Mouse (Mus musculus): ENCODE data around the gene Mpig6b.

Mpig6b gene

DNA sequence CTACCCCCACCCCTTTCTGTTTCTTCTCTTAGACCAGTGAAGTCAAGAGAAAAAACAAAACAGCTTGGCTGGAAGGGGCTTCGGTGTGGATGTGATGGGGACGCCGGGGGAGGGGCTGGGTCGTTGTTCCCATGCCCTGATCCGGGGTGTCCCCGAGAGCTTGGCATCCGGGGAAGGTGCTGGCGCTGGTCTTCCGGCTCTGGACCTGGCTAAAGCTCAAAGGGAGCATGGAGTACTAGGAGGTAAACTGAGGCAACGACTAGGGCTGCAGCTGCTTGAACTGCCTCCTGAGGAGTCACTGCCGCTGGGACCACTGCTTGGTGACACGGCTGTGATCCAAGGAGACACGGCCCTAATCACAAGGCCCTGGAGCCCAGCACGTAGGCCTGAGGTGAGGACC is 5.9 kb downstream of the Mpig6b start:
- no peak for DNase-seq (ENCODE audit: low spot score in 2 of 2)

- DNase-seq (ENCODE audit: low spot score in 2 of 2): peak; percentile 45 to 49
Measured at GRCm38 (mm10) chr17:35058911-35059892, 6.8 kb downstream of the Mpig6b start, which contains the start of gene Ddah2. TSS of gene Ddah2 (plus strand) at chr17:35059035.

DNA sequence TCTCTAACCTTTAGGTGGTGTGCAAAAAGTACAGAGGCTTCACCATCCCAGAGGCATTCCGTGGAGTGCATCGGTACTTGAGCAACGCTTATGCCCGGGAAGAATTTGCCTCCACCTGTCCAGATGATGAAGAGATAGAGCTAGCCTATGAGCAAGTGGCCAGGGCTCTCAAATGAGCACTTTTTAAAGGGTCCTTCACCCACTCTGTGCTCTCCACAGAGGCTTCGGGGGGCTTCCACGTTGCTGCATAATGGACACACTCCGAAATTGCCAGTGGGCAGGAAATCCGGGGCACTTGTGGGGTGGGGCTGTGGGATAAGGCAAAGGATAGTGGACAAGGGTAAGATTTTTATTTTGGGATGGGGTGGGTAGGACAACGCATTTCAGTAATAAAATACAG is 7.7 kb downstream of the Mpig6b start:
- DNase-seq (ENCODE audit: low spot score in 2 of 2): no peak

DNA sequence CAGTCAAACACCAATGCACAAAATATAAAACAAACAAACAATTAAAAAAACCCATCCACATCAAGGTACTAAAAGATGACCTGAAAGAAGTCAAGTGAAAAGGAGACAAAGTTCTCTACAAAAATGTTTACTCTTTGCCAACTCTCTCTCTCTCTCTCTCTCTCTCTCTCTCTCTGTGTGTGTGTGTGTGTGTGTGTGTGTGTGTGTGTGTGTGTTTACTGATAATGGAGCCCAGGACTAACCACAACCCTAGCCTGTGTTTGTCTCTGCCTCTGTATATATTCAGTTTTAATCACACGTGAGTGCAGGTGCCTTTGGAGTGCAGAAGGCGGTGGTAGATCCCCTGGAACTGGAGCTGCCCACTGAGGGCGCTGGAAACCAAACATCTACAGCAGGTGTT is 8.9 kb downstream of the Mpig6b start:
- DNase-seq (ENCODE audit: low spot score in 2 of 2): no peak

- no peak for DNase-seq (ENCODE audit: low spot score in 2 of 2)
Measured at GRCm38 (mm10) chr17:35055691-35056495, 10.1 kb downstream of the Mpig6b start.

DNA sequence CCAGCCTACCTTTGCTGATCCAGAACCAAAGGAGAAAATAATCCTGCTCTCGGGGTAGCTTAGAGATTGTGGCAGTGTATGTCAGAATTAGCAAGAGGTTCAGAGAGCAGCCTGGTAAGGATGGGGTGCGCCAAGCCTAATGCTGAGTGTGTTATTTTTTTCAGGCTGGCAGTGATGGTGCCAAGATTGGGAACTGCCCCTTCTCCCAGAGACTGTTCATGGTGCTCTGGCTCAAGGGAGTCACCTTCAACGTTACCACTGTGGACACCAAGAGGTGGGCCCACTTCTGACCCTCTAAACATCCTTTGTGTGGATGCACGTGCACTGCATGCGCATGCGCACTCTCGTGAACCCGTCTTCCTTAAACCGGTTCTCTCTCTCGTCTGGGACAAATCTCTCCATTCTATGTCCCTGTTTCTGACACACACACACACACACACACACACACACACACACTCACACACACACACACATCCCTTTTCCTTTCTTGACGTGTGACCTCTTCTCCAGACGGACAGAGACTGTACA is 13.6 kb downstream of the Mpig6b start:
- no peak for DNase-seq (ENCODE audit: low spot score in 2 of 2)

- no peak for DNase-seq (ENCODE audit: low spot score in 2 of 2)
Measured at GRCm38 (mm10) chr17:35051156-35052086, 14.6 kb downstream of the Mpig6b start.

- DNase-seq (ENCODE audit: low spot score in 2 of 2): no peak
Measured at GRCm38 (mm10) chr17:35050126-35050750, 15.7 kb downstream of the Mpig6b start.

GRCm38 (mm10) chr17:35049561-35050016 is 16.4 kb downstream of the Mpig6b start, which contains the start of gene Clic1:
TSS of gene Clic1 (plus strand) at chr17:35049966.
- DNase-seq (ENCODE audit: low spot score in 2 of 2): no peak

GRCm38 (mm10) chr17:35048932-35049440 is 17.0 kb downstream of the Mpig6b start:
- no peak for DNase-seq (ENCODE audit: low spot score in 2 of 2)

- DNase-seq (ENCODE audit: low spot score in 2 of 2): no peak
Measured at GRCm38 (mm10) chr17:35048149-35048931, 17.6 kb downstream of the Mpig6b start.

- DNase-seq (ENCODE audit: low spot score in 2 of 2): no peak
Measured at GRCm38 (mm10) chr17:35047688-35048087, 18.3 kb downstream of the Mpig6b start.

DNA sequence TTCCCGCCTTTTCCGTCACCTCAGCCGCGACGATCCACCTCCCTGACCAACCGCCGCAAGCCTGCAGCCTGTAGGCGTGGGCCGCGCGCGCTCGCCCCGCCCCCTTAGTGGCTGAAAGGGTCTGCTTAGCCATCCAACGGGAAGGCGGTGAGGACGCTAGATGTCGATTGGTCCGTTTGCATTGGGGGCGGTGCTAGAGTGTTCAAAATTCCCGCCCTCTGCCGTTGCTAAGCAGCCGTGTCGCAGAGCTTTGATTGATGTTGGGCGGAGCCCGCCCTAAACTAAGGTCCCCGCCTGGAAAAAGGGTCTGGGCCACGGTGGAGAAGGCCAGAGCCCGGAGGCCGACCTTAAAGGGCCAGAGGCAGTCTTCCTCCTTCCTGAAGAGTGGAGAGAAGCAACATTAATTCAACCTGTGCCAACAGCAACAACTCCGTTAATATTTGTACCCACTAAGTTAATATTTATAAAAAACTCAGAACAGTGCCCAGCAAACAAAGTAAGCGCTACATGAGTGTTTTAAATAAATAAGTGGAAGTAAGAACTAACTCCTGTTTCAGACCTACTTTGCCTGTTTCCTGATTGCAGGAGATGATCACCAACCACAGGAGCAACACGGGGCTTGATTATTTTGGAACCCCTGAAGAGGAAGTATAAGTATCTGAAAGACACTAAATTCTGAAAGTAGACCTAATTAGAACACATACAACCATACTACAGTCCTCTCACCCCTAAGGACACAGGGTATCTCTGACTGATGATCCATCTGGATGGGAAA is 19.1 kb downstream of the Mpig6b start, which contains the start of gene Msh5:
Gene Msh5 (minus strand): TSS at position 65 of the 775 bp plus-strand sequence.
- peak; percentile 88 to 93 for DNase-seq (ENCODE audit: low spot score in 2 of 2)

DNA sequence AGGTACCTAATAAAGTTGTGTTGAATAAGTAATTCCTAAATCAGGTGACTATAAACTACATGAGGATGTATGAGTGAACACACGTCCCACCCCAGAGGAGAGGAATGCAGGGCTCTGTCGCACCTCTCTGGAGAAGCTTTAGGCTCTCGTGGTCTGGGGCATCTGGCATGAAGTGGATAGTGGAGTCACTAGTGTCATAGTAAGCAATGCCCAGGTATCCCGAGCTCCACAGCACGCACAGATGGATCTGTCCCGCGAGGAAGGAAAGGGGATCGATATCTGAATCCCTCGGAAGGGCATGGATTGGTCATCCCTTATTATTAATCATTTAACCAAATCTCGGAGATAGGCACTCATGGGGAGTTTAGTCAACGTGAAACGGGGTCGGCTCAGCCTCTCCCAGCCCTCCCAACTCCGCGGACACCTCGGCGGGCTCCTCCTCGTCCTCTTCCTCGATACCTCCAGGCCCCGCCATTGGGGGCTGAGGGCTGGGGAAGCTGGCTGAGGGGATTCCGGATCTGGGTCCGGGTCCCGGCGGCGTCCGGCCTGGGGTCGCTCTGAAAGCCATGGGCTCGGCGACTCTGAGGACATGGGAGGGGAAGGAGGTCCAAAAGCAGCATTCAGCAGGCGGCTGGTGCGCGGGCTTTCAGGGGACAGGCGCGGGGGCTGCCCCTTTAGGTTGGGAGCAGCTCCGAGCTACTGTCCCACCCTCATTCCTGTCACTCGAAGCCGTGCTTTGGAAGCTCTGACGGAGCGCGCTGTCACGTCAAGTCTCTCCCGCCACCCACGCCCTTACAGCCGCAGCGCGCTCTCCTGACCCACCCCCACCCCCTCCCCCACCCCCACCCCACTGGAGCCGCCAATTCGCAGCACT is 19.9 kb downstream of the Mpig6b start:
- DNase-seq (ENCODE audit: low spot score in 2 of 2): no peak

DNA sequence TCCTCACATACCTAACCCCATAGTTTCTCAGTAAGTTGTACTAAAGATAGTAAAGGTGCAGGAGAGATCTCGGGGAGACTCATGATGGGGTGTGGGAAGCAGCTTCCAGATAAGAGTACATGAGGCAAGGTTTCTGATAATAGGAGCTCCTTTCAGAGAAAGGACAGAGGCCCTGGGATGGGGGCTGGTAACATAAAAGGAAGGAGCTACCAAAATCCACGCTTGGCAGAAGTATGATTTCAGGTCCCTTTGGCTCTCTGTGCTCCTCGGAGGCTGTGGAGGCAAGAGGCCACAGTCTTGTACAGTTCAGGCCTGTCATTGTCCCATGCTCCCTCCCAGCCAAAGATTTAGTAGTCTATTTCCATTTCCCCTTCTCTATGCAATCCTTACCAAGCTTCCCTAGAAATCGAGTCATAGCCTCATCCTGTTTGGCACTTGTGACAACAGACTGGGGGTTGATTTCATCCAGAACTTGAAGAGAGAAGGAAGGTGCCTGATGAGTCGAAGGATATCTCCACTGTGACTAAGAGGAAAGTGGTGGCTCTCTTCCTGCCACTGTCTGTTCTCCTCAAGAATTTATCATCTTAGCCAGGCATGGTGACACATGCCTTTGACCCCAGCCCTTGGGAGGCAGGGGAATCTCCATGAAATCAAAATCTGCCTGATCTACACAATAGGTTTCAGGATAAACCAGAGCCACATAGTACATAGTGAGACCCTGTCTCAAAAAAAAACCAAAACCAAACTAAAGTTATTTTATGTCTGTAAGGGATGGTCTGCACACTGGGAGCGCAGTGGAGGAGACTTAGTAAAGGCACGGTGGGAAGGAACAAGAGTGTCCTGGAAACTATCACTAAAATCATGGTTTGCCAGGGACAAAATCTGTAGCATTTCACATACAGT is 20.8 kb downstream of the Mpig6b start:
- DNase-seq (ENCODE audit: low spot score in 2 of 2): no peak

GRCm38 (mm10) chr17:35043794-35044193 is 22.2 kb downstream of the Mpig6b start:
- no peak for DNase-seq (ENCODE audit: low spot score in 2 of 2)
